Mouse (Mus musculus): ENCODE measurements around the gene Gramd1b. TPM values are rescaled to one million over a fixed set of nuclear protein-coding genes. Genes with fewer than 3 reads are reported as not detected.

Gramd1b gene
- polyA plus RNA-seq, 1 experiment from 2014 or later: 6.1 TPM

DNA sequence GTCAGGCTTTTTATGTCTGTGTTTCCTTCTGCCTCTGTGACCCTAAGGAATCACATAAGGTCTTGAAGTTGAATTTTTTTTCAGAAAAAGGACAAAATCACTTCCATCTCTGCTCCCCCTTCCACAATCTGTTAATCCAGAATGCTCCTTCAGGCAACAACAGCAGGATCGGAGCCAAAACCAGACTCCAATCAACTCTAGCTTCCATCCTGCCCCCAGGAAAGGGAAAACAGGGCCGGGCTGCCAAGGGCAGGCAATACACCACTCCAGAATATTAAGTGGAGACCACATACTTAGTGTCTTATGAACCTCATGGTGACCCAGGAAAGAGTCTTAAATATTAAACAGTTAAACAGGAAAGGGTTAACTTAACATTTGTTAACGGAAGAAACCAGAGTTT is 148.7 kb downstream of the Gramd1b start:
- Histone ChIP-seq H3K36me3 (no peaks in the 10 kb centered on the region), H3K4me2 (replicated peaks) (no peak overlapping the region), H3K4me1 (peaks cover 9% of the 10 kb centered on the region; the same call in 1 of the 2 replicates), H3K9me3 (no peaks in the 10 kb centered on the region), H3K9ac (no peak overlapping the region), H3K27ac (no peak overlapping the region), H3K4me3 (no peak overlapping the region), H3K27me3 (replicated peaks) (no peaks in the 10 kb centered on the region)
- 77% methylated on average over 3 of the region's 3 CpGs for WGBS
- no peak for ATAC-seq (ENCODE audit: low FRiP score, low read depth)

DNA sequence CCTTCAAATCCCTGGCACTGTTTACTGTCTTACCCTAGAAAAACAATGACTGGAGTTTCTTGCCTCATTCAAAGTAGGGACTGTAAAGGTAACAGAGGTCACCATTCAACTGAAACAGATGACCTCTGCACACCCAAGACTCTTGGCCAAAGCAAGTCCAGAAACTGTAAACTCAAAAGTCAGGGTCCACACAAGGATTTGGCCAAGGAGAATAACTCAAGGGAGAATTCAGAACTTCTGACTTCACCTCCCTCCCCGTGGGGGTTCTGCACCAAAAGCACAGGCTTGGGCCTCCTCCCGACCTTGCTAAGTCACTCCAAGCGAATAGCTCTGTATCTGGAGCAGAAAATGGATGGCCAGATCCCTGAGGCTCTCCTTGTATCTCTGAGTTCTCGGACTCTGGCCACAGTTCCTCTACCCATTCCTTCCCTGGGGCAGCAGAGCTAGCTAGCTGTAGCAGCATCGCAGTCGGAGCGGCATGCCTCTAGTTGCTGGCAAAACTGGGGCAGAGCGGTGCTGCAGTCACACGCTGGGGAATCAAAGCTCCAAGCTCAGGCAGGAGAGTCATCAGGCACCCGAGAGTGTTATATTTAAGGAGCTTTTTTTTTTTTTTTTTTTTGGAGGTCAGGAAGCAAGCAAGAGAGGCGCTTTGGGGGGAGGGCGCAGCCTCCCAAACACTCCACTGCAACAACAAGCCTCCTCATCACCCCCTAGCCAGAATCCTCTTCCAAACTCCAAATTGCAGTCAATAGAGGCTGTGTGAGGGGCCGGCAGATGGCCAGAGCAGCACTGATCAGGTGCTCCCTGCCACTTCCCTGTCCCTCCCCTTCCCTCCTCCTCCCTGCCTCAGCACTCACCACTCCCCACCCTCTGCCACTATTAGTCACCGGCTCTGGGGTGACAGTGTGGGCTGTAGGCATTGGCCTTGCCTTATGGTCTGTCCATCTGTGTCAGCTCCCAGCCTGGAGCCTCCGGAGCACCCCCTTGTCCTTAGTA is 149.5 kb downstream of the Gramd1b start:
- 13% methylated on average over 15 of the region's 15 CpGs for WGBS
- peak; percentile 83 for ATAC-seq (ENCODE audit: low FRiP score, low read depth)
- H3K4me2 ChIP-seq (replicated peaks): no peak overlapping the region

DNA sequence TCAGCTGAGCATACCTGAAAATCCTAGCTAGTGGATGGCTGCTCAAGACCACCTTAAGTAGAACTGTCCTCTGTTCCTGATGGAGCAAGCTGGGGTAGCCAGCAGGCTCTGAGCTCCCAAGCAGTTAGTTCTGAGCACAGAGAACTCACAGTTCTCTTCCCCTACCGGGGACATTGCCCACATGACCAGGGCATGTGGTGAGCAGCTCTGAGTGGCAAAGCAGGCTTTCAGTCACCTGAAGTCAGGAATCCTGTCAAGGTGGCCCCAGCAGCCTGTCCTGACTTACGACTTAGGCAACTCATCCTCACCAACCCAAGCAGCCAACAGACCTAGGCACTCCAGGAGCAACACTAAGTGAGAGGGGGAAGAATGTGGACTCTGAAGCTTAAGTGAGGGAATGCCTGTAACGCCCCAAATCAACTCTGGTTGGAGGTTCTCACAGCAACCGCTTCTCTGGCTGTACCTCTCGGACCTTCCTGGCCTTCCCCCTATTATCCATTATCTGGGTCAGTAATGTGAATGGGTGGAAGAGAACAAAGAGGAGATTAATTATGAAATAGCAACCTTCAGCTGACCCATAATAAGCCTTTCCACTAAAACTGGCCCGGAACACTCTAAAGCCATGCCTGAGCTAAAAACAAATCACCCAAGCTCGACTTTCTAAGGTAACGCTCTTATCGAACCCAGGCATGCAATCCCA is 154.3 kb downstream of the Gramd1b start:
- no peak overlapping the region for H3K9ac ChIP-seq
- H3K4me3 ChIP-seq: no peak overlapping the region
- 80% methylated on average over 9 of the region's 9 CpGs for WGBS
- no peaks in the 10 kb centered on the region for H3K36me3 ChIP-seq
- 0 out of 2 replicates have a peak, but pooled peaks have one; percentile 12 for ATAC-seq (ENCODE audit: low FRiP score, low read depth)
- peaks cover 29% of the 10 kb centered on the region for H3K4me1 ChIP-seq
- H3K4me2 ChIP-seq (replicated peaks): peak overlapping the region; percentile 49; the same call in 1 of the 2 replicates
- H3K27ac ChIP-seq: no peak overlapping the region
- no peaks in the 10 kb centered on the region for H3K27me3 ChIP-seq (replicated peaks)
- no peaks in the 10 kb centered on the region for H3K9me3 ChIP-seq

More for the DNA sequence above, 149.5 kb downstream of the Gramd1b start:
- no peak overlapping the region for H3K9ac ChIP-seq
- H3K27ac ChIP-seq: no peak overlapping the region
- H3K27me3 ChIP-seq (replicated peaks): no peaks in the 10 kb centered on the region
- H3K4me3 ChIP-seq: no peak overlapping the region
- no peaks in the 10 kb centered on the region for H3K9me3 ChIP-seq
- H3K4me1 ChIP-seq: peaks cover 9% of the 10 kb centered on the region; the same call in 1 of the 2 replicates
- H3K36me3 ChIP-seq: no peaks in the 10 kb centered on the region

DNA sequence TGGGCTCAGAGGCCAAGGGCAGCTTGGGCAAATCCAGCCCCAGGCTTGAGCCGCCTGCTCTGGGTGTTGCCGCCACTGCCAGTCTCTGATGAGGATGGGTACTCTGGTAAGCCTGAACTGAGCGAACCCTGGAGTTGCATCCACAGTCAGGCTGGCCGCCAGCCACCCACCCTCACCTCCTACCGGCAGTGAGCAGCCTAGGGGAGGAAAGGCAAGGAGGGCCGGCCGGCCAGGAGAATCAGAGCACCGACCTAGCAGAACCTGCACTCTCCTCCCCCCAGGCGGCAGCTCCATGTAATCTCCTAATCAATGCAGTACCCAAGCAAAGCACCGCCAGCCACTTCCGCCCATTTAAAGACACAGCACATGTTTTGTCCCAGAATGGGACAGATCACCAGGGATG is 155.0 kb downstream of the Gramd1b start:
- peak overlapping the region; percentile 49 for H3K4me2 ChIP-seq (replicated peaks)
- H3K4me1 ChIP-seq: peaks cover 23% of the 10 kb centered on the region
- H3K27me3 ChIP-seq (replicated peaks): no peaks in the 10 kb centered on the region
- H3K27ac ChIP-seq: no peak overlapping the region
- 12% methylated on average over 11 of the region's 11 CpGs for WGBS
- H3K36me3 ChIP-seq: no peaks in the 10 kb centered on the region
- no peaks in the 10 kb centered on the region for H3K9me3 ChIP-seq
- 0 out of 2 replicates have a peak overlapping the region, but pooled peaks have one; percentile 2 for H3K4me3 ChIP-seq
- H3K9ac ChIP-seq: peak overlapping the region; percentile 22; the same call in 1 of the 2 replicates
- ATAC-seq (ENCODE audit: low FRiP score, low read depth): peak; percentile 51

DNA sequence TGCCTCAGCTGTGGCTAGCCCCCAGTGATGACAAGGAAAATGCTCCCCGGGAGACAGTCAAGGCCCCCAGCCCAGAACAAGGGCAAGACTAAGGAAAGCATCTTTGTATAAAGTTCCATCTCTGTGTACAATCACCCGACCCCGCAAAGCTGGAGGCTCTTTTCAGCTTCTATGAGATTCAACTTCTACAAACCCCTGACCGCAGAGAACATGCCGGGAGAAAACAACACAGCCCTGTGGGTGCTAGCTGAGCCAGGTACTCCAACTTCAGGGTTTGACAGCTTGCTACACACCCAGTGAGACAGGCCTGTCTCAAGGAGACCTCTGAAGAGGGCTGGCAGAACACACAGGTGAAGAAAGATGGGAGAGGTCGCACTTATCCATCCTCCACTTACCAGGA is 155.7 kb downstream of the Gramd1b start:
- H3K4me3 ChIP-seq: no peak overlapping the region

DNA sequence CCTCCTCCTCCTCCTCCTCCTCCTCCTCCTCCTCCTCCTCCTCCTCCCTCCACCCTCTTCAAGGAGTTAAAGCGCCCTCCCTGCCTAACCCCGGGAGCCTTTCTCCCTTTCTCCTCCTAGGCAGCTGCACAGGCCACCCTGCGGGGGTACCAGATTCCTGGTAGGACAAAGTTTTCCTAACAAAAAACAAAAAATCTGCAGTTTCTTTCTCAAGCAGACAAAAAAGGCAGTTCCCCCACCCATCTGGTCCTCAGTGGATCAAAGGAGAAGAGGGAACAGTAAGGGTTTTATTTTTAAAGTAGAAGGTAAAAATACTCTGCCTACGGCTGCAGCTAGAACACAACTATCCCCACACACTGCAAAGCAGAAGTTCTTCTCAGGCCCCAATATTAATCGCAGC is 156.2 kb downstream of the Gramd1b start:
- H3K4me1 ChIP-seq: peaks cover 23% of the 10 kb centered on the region
- 51% methylated on average over 3 of the region's 5 CpGs for WGBS
- no peak overlapping the region for H3K4me3 ChIP-seq
- peak overlapping the region; percentile 5; the same call in 1 of the 2 replicates for H3K4me2 ChIP-seq (replicated peaks)
- H3K9ac ChIP-seq: no peak overlapping the region
- H3K36me3 ChIP-seq: no peaks in the 10 kb centered on the region
- no peak for ATAC-seq (ENCODE audit: low FRiP score, low read depth)
- no peak overlapping the region for H3K27ac ChIP-seq
- H3K9me3 ChIP-seq: no peaks in the 10 kb centered on the region
- H3K27me3 ChIP-seq (replicated peaks): no peaks in the 10 kb centered on the region

More for the DNA sequence above, 155.7 kb downstream of the Gramd1b start:
- Histone ChIP-seq H3K27ac (no peak overlapping the region), H3K9ac (0 out of 2 replicates have a peak overlapping the region, but pooled peaks have one; percentile 22), H3K9me3 (no peaks in the 10 kb centered on the region), H3K4me1 (peaks cover 23% of the 10 kb centered on the region), H3K27me3 (replicated peaks) (no peaks in the 10 kb centered on the region), H3K36me3 (no peaks in the 10 kb centered on the region), H3K4me2 (replicated peaks) (peak overlapping the region; percentile 49)
- WGBS: 75% methylated on average over 6 of the region's 6 CpGs
- no peak for ATAC-seq (ENCODE audit: low FRiP score, low read depth)

DNA sequence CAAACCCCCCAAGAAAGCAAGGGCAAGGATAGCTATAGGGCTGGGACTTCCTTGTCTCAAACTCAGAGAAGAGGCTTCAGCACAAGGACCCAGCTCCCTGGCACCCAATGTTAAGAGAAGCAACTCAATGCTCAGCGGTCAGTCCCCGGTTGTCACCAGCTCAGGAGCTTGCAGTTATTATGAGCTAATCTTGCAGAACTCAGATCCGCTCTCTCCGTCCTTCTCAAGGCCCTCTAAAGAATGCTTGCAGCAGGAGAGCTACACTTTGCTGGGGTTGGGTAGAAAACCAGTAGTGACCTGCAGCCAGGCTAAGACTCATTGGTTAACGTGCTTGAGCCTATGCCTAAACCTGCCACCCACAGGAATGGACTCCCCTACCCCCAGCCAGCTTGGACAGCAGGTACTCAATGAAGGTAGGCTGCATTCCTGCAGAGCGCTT is 156.6 kb downstream of the Gramd1b start:
- H3K4me1 ChIP-seq: peaks cover 23% of the 10 kb centered on the region
- no peaks in the 10 kb centered on the region for H3K36me3 ChIP-seq
- 78% methylated on average over 6 of the region's 6 CpGs for WGBS
- no peak overlapping the region for H3K27ac ChIP-seq
- H3K4me2 ChIP-seq (replicated peaks): no peak overlapping the region
- no peaks in the 10 kb centered on the region for H3K27me3 ChIP-seq (replicated peaks)
- ATAC-seq (ENCODE audit: low FRiP score, low read depth): no peak
- no peak overlapping the region for H3K4me3 ChIP-seq
- H3K9me3 ChIP-seq: no peaks in the 10 kb centered on the region
- no peak overlapping the region for H3K9ac ChIP-seq

DNA sequence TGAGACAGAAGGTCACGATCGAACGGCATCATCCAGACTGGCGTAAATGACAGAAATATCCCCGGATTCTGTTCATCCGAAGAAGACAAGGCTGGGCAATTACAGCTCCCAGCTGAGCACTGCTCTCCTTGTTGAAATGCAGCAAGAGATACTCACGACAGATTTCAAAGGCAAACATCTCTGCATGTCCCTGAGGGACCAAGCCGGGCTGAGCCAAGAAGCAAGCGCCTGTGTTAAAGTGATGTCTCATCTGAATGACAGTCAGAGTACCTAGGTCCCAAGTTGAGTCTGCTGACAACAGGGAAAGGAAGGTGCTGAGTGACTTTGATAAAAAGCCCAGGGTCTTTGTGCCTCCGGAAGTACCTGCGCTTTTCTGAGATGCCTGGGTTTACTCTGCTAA is 157.1 kb downstream of the Gramd1b start:
- Histone ChIP-seq H3K27ac (no peak overlapping the region), H3K4me3 (no peak overlapping the region), H3K9me3 (no peaks in the 10 kb centered on the region), H3K9ac (no peak overlapping the region), H3K36me3 (no peaks in the 10 kb centered on the region), H3K27me3 (replicated peaks) (no peaks in the 10 kb centered on the region), H3K4me1 (peaks cover 23% of the 10 kb centered on the region), H3K4me2 (replicated peaks) (no peak overlapping the region)
- ATAC-seq (ENCODE audit: low FRiP score, low read depth): no peak
- WGBS: 75% methylated on average over 11 of the region's 11 CpGs

DNA sequence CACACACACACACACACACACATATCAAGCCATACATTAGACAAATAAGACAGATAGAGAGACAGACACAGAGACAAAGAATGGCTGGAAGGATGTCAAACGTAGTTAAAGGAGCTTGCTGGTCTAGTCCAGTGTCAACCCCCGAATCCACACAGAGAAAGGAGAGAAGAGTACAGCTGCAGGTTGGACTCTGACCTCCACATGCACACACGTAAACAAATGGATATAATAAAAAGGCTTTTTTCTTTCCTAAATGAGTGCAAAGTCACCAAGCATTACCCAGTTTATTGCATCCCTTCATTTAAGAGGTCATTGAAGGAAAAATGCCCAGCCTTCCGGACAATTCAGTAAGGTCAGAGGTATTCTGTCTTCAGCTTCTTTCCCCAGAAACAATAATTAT is 161.0 kb downstream of the Gramd1b start:
- ATAC-seq (ENCODE audit: low FRiP score, low read depth): no peak
- no peak overlapping the region for H3K4me2 ChIP-seq (replicated peaks)
- H3K9me3 ChIP-seq: no peaks in the 10 kb centered on the region
- no peaks in the 10 kb centered on the region for H3K36me3 ChIP-seq
- H3K4me3 ChIP-seq: no peak overlapping the region
- H3K27me3 ChIP-seq (replicated peaks): no peaks in the 10 kb centered on the region
- peaks cover 9% of the 10 kb centered on the region for H3K4me1 ChIP-seq
- 52% methylated on average over 4 of the region's 4 CpGs for whole genome bisulfite sequencing
- no peak overlapping the region for H3K9ac ChIP-seq
- no peak overlapping the region for H3K27ac ChIP-seq

DNA sequence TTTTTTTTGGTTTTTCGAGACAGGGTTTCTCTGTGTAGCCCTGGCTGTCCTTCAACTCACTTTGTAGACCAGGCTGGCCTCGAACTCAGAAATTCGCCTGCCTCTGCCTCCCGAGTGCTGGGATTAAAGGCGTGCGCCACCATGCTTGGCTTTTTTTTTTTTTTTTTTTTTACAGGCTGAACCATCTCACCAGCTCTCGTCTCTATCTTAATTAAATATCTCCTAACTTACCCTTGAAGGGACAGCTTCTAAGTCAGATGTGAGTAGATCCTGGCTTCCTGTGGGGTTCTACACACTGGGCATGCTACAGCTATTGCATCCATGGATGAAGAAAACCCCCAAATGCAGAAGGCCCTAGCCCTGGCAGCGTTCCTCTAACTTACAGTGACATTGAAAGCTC is 164.4 kb downstream of the Gramd1b start:
- Histone ChIP-seq H3K27me3 (replicated peaks) (no peaks in the 10 kb centered on the region), H3K36me3 (no peaks in the 10 kb centered on the region), H3K4me3 (no peak overlapping the region), H3K4me2 (replicated peaks) (no peak overlapping the region), H3K27ac (no peak overlapping the region), H3K9ac (no peak overlapping the region), H3K9me3 (no peaks in the 10 kb centered on the region), H3K4me1 (no peaks in the 10 kb centered on the region)
- no peak for ATAC-seq (ENCODE audit: low FRiP score, low read depth)
- WGBS: 91% methylated on average over 8 of the region's 8 CpGs

DNA sequence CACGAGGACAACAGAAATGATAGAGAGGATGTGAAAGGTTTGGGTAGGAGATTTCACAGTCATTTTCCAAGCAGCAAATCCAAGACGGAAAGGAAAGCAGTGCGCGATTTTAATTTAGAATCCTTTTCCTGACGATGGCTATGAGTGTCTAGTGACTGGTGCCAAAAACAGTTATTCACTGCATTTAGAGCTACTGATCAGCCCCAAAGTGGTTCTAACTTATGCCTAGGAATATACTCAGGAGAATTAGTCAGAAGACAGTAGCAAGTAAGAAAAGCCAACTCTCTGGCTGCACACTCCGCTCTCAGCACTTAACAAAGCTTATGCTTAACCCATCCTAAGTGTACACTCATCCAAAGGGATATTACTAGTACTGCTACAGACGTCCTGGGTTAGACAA is 166.9 kb downstream of the Gramd1b start:
- ATAC-seq (ENCODE audit: low FRiP score, low read depth): no peak
- no peak overlapping the region for H3K4me2 ChIP-seq (replicated peaks)
- no peaks in the 10 kb centered on the region for H3K27me3 ChIP-seq (replicated peaks)
- no peaks in the 10 kb centered on the region for H3K9me3 ChIP-seq
- H3K36me3 ChIP-seq: no peaks in the 10 kb centered on the region
- H3K4me3 ChIP-seq: no peak overlapping the region
- 0 out of 2 replicates have a peak, but pooled peaks cover under 1% of the 10 kb centered on the region for H3K4me1 ChIP-seq
- H3K9ac ChIP-seq: no peak overlapping the region
- 85% methylated on average over 7 of the region's 7 CpGs for WGBS
- no peak overlapping the region for H3K27ac ChIP-seq

DNA sequence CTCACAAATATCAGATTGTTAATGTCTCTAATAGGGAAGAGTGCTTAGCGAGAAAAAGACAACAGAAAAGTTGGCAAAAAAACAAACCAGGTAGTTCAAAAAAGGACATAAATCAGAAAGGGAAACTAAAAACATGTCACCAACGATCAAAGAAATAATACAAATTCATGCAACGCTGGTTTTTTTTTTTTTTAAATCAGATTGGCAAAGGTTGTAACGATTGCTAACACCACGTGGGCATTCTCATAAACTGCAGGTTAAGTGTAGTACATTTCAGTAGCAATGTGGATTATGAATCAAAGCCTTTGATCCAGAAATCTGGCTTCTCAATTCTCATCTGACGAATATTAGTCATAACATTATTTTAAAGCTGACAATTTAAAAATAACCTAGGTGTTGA is 169.2 kb downstream of the Gramd1b start:
- no peaks in the 10 kb centered on the region for H3K9me3 ChIP-seq
- no peak for ATAC-seq (ENCODE audit: low FRiP score, low read depth)

More for the DNA sequence above, 169.2 kb downstream of the Gramd1b start:
- Histone ChIP-seq H3K4me3 (no peak overlapping the region), H3K4me2 (replicated peaks) (no peak overlapping the region), H3K27me3 (replicated peaks) (no peaks in the 10 kb centered on the region), H3K9ac (no peak overlapping the region), H3K27ac (no peak overlapping the region), H3K4me1 (peaks cover 13% of the 10 kb centered on the region), H3K36me3 (no peaks in the 10 kb centered on the region)
- WGBS: 89% methylated on average over 6 of the region's 6 CpGs
